17 mouse cellular contexts compared by ENCODE assay signal in genomic region chr3:121133937-121134336, GRCm38 (mm10).
"Had no signal": no experiment of that assay in that cellular context is flagged by ENCODE, and none has a peak within 500 bp of the region (broad histone marks: within the 10 kb centered on the region; RNA-seq: fewer than 3 reads in every experiment).

No protein-coding gene starts in this region.

- H3K27me3 ChIP-seq: intestine, embryonic 15.5 days; kidney, embryonic 15.5 days; limb, embryonic 12.5 days; liver, embryonic 13.5 days; lung, embryonic 15.5 days; megakaryocyte, embryonic 14.5 days; neural tube, embryonic 15.5 days; stomach, embryonic 15.5 days had no signal

- H3K27ac ChIP-seq: intestine, embryonic 15.5 days; kidney, embryonic 15.5 days; limb, embryonic 12.5 days; liver, embryonic 13.5 days; lung, embryonic 15.5 days; macrophage; neural tube, embryonic 15.5 days; stomach, embryonic 15.5 days had no signal

- H3K9ac ChIP-seq: intestine, embryonic 15.5 days; kidney, embryonic 15.5 days; limb, embryonic 12.5 days; liver, embryonic 13.5 days; liver, postnatal 0 days; lung, embryonic 15.5 days; neural tube, embryonic 15.5 days; stomach, embryonic 15.5 days had no signal

- H3K4me3 ChIP-seq: intestine, embryonic 15.5 days; kidney, embryonic 15.5 days; limb, embryonic 12.5 days; liver, embryonic 13.5 days; lung, embryonic 15.5 days; megakaryocyte, embryonic 14.5 days; myocyte; neural tube, embryonic 15.5 days; stomach, embryonic 15.5 days had no signal

- DNase-seq: kidney, adult 2 months; kidney, postnatal 14 days; liver; liver, embryonic 13.5 days; liver, postnatal 0 days; lung, postnatal 14 days; thymus, adult 2 months; thymus, postnatal 25 days had no signal

- H3K9me3 ChIP-seq: intestine, embryonic 15.5 days; kidney, embryonic 15.5 days; limb, embryonic 12.5 days; liver, embryonic 13.5 days; lung, embryonic 15.5 days; neural tube, embryonic 15.5 days; stomach, embryonic 15.5 days had no signal

- H3K4me1 ChIP-seq: intestine, embryonic 15.5 days; kidney, embryonic 15.5 days; liver, embryonic 13.5 days; lung, embryonic 15.5 days; megakaryocyte, embryonic 14.5 days; neural tube, embryonic 15.5 days; stomach, embryonic 15.5 days had no signal

- ATAC-seq: intestine, embryonic 15.5 days; liver, postnatal 0 days had no signal

- H3K36me3 ChIP-seq: intestine, embryonic 15.5 days; kidney, embryonic 15.5 days; limb, embryonic 12.5 days; liver, embryonic 13.5 days; lung, embryonic 15.5 days; neural tube, embryonic 15.5 days; stomach, embryonic 15.5 days had no signal

- H3K4me2 ChIP-seq: intestine, embryonic 15.5 days; kidney, embryonic 15.5 days; limb, embryonic 12.5 days; liver, embryonic 13.5 days; lung, embryonic 15.5 days; neural tube, embryonic 15.5 days; stomach, embryonic 15.5 days had no signal
